Mouse (Mus musculus) lung, embryonic 14.5 days (tissue): ENCODE data around the gene Ccna1. TPM values are rescaled to one million over a fixed set of nuclear protein-coding genes. Genes with fewer than 3 reads are reported as not detected.
A peak's percentile ranks its signal among the peaks of the same experiment; 100 is the strongest.

Experiments used
- ATAC-seq: fragments of 200-750 bp; cut with Nextera tagmentation; 2 replicates; pipeline ENCODE4 v1.8.0; 2017; ENCODE audit warnings: mild to moderate bottlenecking, moderate TSS enrichment, moderate library complexity; ENCODE audit not compliant: insufficient read depth
- DNase-seq: peaks from one replicate; pipeline ENCODE4 v3.0.0-alpha.2; 2015
- H3K27ac ChIP-seq: fragments of 300-500 bp; sonication (generic); 2 replicates; pipeline ENCODE4 v1.5.1; 2014; ENCODE audit warnings: low read depth, mild to moderate bottlenecking, moderate library complexity
- H3K27me3 ChIP-seq: fragments of 300-500 bp; sonication (generic); 2 replicates; pipeline ENCODE4 v1.6.1; 2014; ENCODE audit warnings: low read length, control low read depth; ENCODE audit not compliant: insufficient read depth
- H3K36me3 ChIP-seq: fragments of 300-500 bp; sonication (generic); 2 replicates; pipeline ENCODE4 v1.6.1; 2014; ENCODE audit warnings: control low read depth; ENCODE audit not compliant: insufficient read depth
- H3K4me1 ChIP-seq: fragments of 300-500 bp; sonication (generic); 2 replicates; pipeline ENCODE4 v1.6.1; 2014; ENCODE audit warnings: antibody characterized with exemption, control low read depth; ENCODE audit not compliant: insufficient read depth
- H3K4me2 ChIP-seq: fragments of 300-500 bp; sonication (generic); 2 replicates; pipeline ENCODE4 v1.6.1; 2014; ENCODE audit warnings: mild to moderate bottlenecking
- H3K4me3 ChIP-seq: fragments of 300-500 bp; sonication (generic); 2 replicates; pipeline ENCODE4 v1.5.1; 2014; ENCODE audit warnings: low read depth, low read length
- H3K9ac ChIP-seq: fragments of 300-500 bp; sonication (generic); 2 replicates; pipeline ENCODE4 v1.6.1; 2014
- H3K9me3 ChIP-seq: fragments of 300-500 bp; sonication (generic); 2 replicates; pipeline ENCODE4 v1.6.1; 2016; ENCODE audit warnings: low read depth, low read length, control low read depth
- CTCF ChIP-seq: IDR thresholded peaks from 2 replicates; pipeline ENCODE4 v1.5.1; 2016; ENCODE audit warnings: antibody characterized with exemption, low read depth
- WGBS: fragments of 180-500 bp; shearing (Covaris S2); extraction: QIAGEN DNeasy Blood & Tissue Kit; methylation state at CpG from one replicate; pipeline ENCODE4 v1.1.7; 2014; 5-methylcytosine and 5-hydroxymethylcytosine counted together
- polyA plus RNA-seq: library from polyadenylated mRNA; unstranded; fragments of >200 nt; fragmentation: Nextera tagmentation; extraction: Ambion mirVana; gene quantifications from 2 replicates; pipeline ENCODE4 v1.2.1, GENCODE M21; 2014

Gene Ccna1
- polyA plus RNA-seq, 1 experiment from 2014 or later: 1.5 TPM

GRCm38 (mm10) chr3:55093161-55093560, 37.9 kb upstream of the Ccna1 start:
- 66% methylated on average over 1 of the region's 1 CpGs for WGBS
- no peak for ATAC-seq

DNA sequence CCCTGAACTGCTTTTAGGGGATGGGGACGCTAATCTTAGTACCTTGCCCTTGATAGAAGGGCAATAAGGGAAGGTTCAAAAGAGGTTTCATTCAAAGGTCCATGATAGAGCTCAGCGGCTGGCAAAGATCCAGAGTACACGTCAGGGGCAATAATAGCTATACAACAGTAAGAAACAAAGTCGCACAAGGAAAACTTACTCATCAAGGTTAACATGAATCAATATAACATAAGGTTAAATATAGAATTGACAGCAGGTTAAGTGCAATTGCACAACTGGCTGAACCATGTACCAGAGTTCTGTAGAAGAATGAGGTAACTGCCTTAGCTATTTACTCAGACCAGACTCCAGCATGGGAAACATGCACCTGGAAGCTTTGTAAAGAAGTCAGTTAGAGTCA, 34.0 kb upstream of the Ccna1 start:
- Histone ChIP-seq H3K27me3 (no peaks in the 10 kb centered on the region), H3K9ac (no peak overlapping the region), H3K4me3 (no peak overlapping the region), H3K4me2 (no peak overlapping the region), H3K27ac (no peak overlapping the region), H3K36me3 (no peaks in the 10 kb centered on the region), H3K9me3 (no peaks in the 10 kb centered on the region), H3K4me1 (no peaks in the 10 kb centered on the region)
- WGBS: 71% methylated on average over 4 of the region's 4 CpGs
- no peak for DNase-seq
- ATAC-seq: no peak
- no peak for TF ChIP-seq CTCF

More at GRCm38 (mm10) chr3:55093161-55093560, 37.9 kb upstream of the Ccna1 start:
- Histone ChIP-seq H3K9me3 (no peaks in the 10 kb centered on the region), H3K4me1 (no peaks in the 10 kb centered on the region), H3K4me2 (no peak overlapping the region), H3K4me3 (no peak overlapping the region), H3K9ac (no peak overlapping the region), H3K27me3 (no peaks in the 10 kb centered on the region), H3K36me3 (no peaks in the 10 kb centered on the region), H3K27ac (no peak overlapping the region)
- DNase-seq: no peak
- TF ChIP-seq CTCF: no peak

DNA sequence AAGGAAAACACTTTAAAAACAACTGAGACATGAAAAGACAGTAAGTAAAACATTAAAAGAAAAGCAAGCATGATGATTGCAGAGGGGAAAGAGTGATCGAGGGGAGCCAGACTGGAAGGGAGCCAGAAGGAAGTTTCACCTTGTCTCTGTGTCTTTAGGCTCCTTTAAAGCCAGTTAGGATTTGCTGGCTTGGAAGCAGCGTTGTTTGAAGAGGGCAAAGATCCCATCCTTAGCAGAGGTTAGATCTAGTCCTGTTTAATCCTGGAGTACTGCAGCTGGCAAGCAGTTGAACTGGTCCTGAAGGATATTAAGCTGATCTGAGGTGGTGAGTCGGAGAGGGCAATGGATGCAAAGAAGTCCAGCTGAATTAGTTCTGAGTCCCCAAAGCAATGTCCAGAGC, 33.5 kb upstream of the Ccna1 start:
- H3K9ac ChIP-seq: no peak overlapping the region
- no peaks in the 10 kb centered on the region for H3K36me3 ChIP-seq
- ATAC-seq: no peak
- no peaks in the 10 kb centered on the region for H3K4me1 ChIP-seq
- H3K9me3 ChIP-seq: no peaks in the 10 kb centered on the region
- H3K27ac ChIP-seq: no peak overlapping the region
- no peak overlapping the region for H3K4me2 ChIP-seq
- WGBS: 43% methylated on average over 3 of the region's 3 CpGs
- no peaks in the 10 kb centered on the region for H3K27me3 ChIP-seq
- DNase-seq: no peak
- TF ChIP-seq CTCF: no peak
- no peak overlapping the region for H3K4me3 ChIP-seq

DNA sequence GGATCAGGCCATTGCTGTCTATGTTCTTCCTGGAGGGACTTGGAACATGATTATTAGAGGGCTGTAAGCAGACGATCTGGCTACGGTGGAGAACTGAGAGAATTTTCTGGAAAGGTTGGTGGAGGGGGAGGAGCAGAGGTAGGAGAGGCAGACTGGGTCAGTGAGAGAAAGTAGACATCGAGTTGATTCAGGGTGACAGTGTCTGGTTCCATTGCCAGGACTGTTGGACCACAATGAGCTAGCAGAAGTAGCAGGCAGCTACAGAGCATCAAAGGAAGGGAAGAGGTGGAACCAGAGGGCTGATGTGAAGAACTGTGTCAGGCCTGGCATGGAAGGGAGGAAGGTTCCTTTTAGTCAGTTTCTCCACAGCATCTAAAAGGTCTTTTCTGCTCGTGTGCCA, 33.1 kb upstream of the Ccna1 start:
- 52% methylated on average over 4 of the region's 4 CpGs for WGBS
- ATAC-seq (no peak), DNase-seq (no peak)
- no peak overlapping the region for H3K4me3 ChIP-seq
- no peak for TF ChIP-seq CTCF
- no peaks in the 10 kb centered on the region for H3K4me1 ChIP-seq
- H3K36me3 ChIP-seq: no peaks in the 10 kb centered on the region
- no peaks in the 10 kb centered on the region for H3K9me3 ChIP-seq
- H3K27me3 ChIP-seq: no peaks in the 10 kb centered on the region
- no peak overlapping the region for H3K4me2 ChIP-seq
- H3K9ac ChIP-seq: no peak overlapping the region
- no peak overlapping the region for H3K27ac ChIP-seq

GRCm38 (mm10) chr3:55087360-55087759, 32.1 kb upstream of the Ccna1 start:
- Histone ChIP-seq H3K4me1 (no peaks in the 10 kb centered on the region), H3K4me2 (no peak overlapping the region), H3K27ac (no peak overlapping the region), H3K36me3 (no peaks in the 10 kb centered on the region), H3K27me3 (no peaks in the 10 kb centered on the region), H3K9ac (no peak overlapping the region), H3K9me3 (no peaks in the 10 kb centered on the region), H3K4me3 (no peak overlapping the region)
- no peak for DNase-seq
- 53% methylated on average over 4 of the region's 4 CpGs for WGBS
- ATAC-seq: no peak
- TF ChIP-seq CTCF: peak; percentile 40

GRCm38 (mm10) chr3:55086948-55087347, 31.6 kb upstream of the Ccna1 start:
- Histone ChIP-seq H3K4me2 (no peak overlapping the region), H3K36me3 (no peaks in the 10 kb centered on the region), H3K9ac (no peak overlapping the region), H3K27me3 (no peaks in the 10 kb centered on the region), H3K4me1 (no peaks in the 10 kb centered on the region), H3K27ac (no peak overlapping the region), H3K9me3 (no peaks in the 10 kb centered on the region), H3K4me3 (no peak overlapping the region)
- no peak for DNase-seq
- ATAC-seq: no peak
- no peak for TF ChIP-seq CTCF
- WGBS: 72% methylated on average over 5 of the region's 5 CpGs

DNA sequence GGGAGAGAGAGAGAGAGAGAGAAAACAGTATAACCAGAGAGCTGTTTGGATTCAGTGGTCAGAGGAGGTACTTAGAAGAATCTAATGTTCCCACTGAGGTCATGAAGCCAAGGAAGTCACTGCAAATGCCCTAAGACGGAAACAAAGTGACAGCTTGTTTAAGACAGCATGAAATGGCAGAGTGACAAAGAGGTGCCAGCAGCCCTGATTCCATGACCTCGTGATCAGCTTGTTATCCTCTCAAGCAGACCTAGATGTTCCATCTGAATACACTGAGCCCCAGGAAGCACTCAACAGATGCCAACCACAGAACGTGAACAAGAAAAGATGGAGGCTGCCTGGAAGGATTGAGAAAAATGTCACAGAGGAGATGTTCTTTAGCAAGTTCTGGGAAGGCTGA, 30.4 kb upstream of the Ccna1 start:
- H3K27me3 ChIP-seq: no peaks in the 10 kb centered on the region
- no peaks in the 10 kb centered on the region for H3K9me3 ChIP-seq
- ATAC-seq (no peak), DNase-seq (no peak)
- no peak overlapping the region for H3K27ac ChIP-seq
- no peak overlapping the region for H3K9ac ChIP-seq
- no peaks in the 10 kb centered on the region for H3K4me1 ChIP-seq
- TF ChIP-seq CTCF: no peak
- H3K4me3 ChIP-seq: no peak overlapping the region
- no peaks in the 10 kb centered on the region for H3K36me3 ChIP-seq
- 39% methylated on average over 3 of the region's 3 CpGs for WGBS
- H3K4me2 ChIP-seq: no peak overlapping the region

DNA sequence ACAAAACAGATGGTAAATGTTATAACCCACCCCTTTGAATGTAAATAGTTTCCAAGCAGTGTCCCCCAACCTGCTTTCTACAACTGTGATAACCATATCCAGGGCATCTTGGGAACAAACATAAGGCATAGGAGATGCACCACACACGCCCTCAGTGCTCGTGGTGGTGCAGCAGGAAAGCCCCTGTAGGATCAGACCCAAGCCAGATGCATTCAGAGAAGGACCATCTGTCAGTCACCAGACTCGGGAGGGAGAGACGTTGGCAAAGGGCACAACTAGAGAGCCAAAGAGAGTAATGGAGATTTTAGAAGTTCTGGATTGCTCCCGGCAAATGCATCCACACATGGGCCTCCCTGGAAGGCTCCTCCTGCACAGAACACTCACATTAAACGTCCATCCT, 29.5 kb upstream of the Ccna1 start:
- WGBS: 51% methylated on average over 6 of the region's 6 CpGs
- H3K27ac ChIP-seq: no peak overlapping the region
- no peaks in the 10 kb centered on the region for H3K4me1 ChIP-seq
- no peak for DNase-seq
- H3K4me2 ChIP-seq: no peak overlapping the region
- H3K4me3 ChIP-seq: no peak overlapping the region
- no peaks in the 10 kb centered on the region for H3K9me3 ChIP-seq
- TF ChIP-seq CTCF: no peak
- no peak for ATAC-seq
- H3K9ac ChIP-seq: no peak overlapping the region
- H3K36me3 ChIP-seq: no peaks in the 10 kb centered on the region
- no peaks in the 10 kb centered on the region for H3K27me3 ChIP-seq
